9 mouse cellular contexts compared by ENCODE assay signal in genomic region chr13:112760538-112760881, GRCm38 (mm10). TPM values are rescaled to one million over a fixed set of nuclear protein-coding genes. Genes with fewer than 3 reads are reported as not detected.
DNase-seq lines count a peak whose midpoint lies in the region; ATAC-seq and TF ChIP-seq lines count a peak whose summit lies in the region.
"Had no signal": no experiment of that assay in that cellular context is flagged by ENCODE, and none has a peak within 500 bp of the region (broad histone marks: within the 10 kb centered on the region; RNA-seq: fewer than 3 reads in every experiment).

No protein-coding gene starts in this region.

- TF ChIP-seq CTCF in liver, adult 2 months (IDR thresholded peaks at IDR 0.05; ENCODE audit: low read depth, low read length): no peak

- H3K36me3 ChIP-seq in liver, adult 2 months (ENCODE audit: control insufficient read depth, insufficient read depth, low read length): no peaks in the 10 kb centered on the region
- H3K36me3 ChIP-seq in stomach, embryonic 16.5 days (ENCODE audit: control insufficient read depth, insufficient read depth, low read length): no peaks in the 10 kb centered on the region

- H3K27me3 ChIP-seq in liver, adult 2 months (ENCODE audit: control insufficient read depth, insufficient read depth, low read length): no peaks in the 10 kb centered on the region
- no peaks in the 10 kb centered on the region for H3K27me3 ChIP-seq in stomach, embryonic 16.5 days (ENCODE audit: control insufficient read depth, insufficient read depth, low read length)

- ATAC-seq in stomach, embryonic 16.5 days (ENCODE audit: insufficient read depth, low FRiP score): no peak
- ATAC-seq in cerebellum, adult (ENCODE audit: insufficient number of reproducible peaks, low FRiP score, low TSS enrichment): no peak

- H3K27ac ChIP-seq in liver, adult 2 months (replicated peaks; ENCODE audit: insufficient read depth, low read depth, low read length): peak overlapping the region; percentile 60
- H3K27ac ChIP-seq in stomach, embryonic 16.5 days (ENCODE audit: low read length): peak overlapping the region; percentile 21; the same call in 1 of the 2 replicates

- WGBS in liver, adult 2 months: 18% methylated on average over 1 of the region's 1 CpGs
- 50% methylated on average over 1 of the region's 1 CpGs for WGBS in stomach, embryonic 16.5 days

- no peak overlapping the region for H3K9ac ChIP-seq in liver, adult 2 months (ENCODE audit: low read depth, low read length)
- H3K9ac ChIP-seq in stomach, embryonic 16.5 days (ENCODE audit: low read length): no peak overlapping the region

- H3K79me2 ChIP-seq in liver, adult 2 months (ENCODE audit: control insufficient read depth, insufficient read depth, low read length): no peaks in the 10 kb centered on the region

- H3K9me3 ChIP-seq in stomach, embryonic 16.5 days (replicated peaks; ENCODE audit: control insufficient read depth, low read length): no peaks in the 10 kb centered on the region

- H3K4me3 ChIP-seq in liver, adult 2 months (ENCODE audit: insufficient read depth, low read depth, low read length): no peak overlapping the region
- H3K4me3 ChIP-seq in stomach, embryonic 16.5 days (replicated peaks; ENCODE audit: low read length): no peak overlapping the region

- peaks cover 3% of the 10 kb centered on the region; the same call in 1 of the 2 replicates for H3K4me1 ChIP-seq in liver, adult 2 months (ENCODE audit: control insufficient read depth, insufficient read depth, low read length)
- H3K4me1 ChIP-seq in stomach, embryonic 16.5 days (ENCODE audit: control insufficient read depth, insufficient read depth, low read length): peaks cover 54% of the 10 kb centered on the region

- TF ChIP-seq POLR2A in liver, adult 2 months (IDR thresholded peaks at IDR 0.05; ENCODE audit: extremely low read depth, insufficient read depth, low read length): no peak

- no peak overlapping the region for H3K4me2 ChIP-seq in stomach, embryonic 16.5 days (ENCODE audit: low read depth, low read length)

- DNase-seq in adrenal gland, postnatal 14 days: peak; percentile 25
- no peak for DNase-seq in adrenal gland, adult 18-20 months (ENCODE audit: low spot score in 2 of 2)
- DNase-seq in liver, adult 2 months (ENCODE audit: extremely low read depth, low read depth, low spot score): peak; percentile 39
- no peak for DNase-seq in liver
- peak; percentile 51 to 69 for DNase-seq in kidney, postnatal 36 days
- no peak for DNase-seq in ovary, adult 18-20 months (ENCODE audit: low spot score)
- DNase-seq: cerebellum, adult 11-12 months had no signal

RNA-seq across cellular contexts. Expression of gene Plpp1, which starts 40.1 kb away (rescaled TPM):
- 181 and 182 TPM in 2 replicates for total RNA-seq in adrenal gland, postnatal 14 days (2021)
- 100 to 1,000 TPM; 193 to 238 TPM for total RNA-seq in adrenal gland, adult 18-20 months (2021)
- 18.6 and 24.3 TPM in 2 replicates for total RNA-seq in liver, adult 2 months (2014; rRNA removed)
- 13.4 and 15.0 TPM in 2 replicates for polyA plus RNA-seq in liver, adult 2 months (2012; rRNA removed)
- 117 and 120 TPM in 2 replicates for polyA plus RNA-seq in stomach, embryonic 16.5 days (2015; fragmentation: Nextera tagmentation; extraction: Ambion mirVana)

Comparison
In these comparisons a context has a peak if more than half of its experiments do, and no peak if none do; other contexts are left out.
1. DNase-seq: peak in adrenal gland, postnatal 14 days (single experiment), liver, adult 2 months (single experiment) and kidney, postnatal 36 days (2 of 2); none in adrenal gland, adult 18-20 months (0 of 2), liver (single experiment) and ovary, adult 18-20 months (single experiment).